Mouse (Mus musculus) thymus, postnatal 0 days (tissue): ENCODE data around the gene Gm10972. TPM values are rescaled to one million over a fixed set of nuclear protein-coding genes. Genes with fewer than 3 reads are reported as not detected.
"Not testable (repeated sequence)": the region's sequence is repeated elsewhere in the genome, so short reads cannot be mapped to it uniquely, and the experiment has no call there.

Experiments used
- DNase-seq: peaks from one replicate; pipeline ENCODE4 v3.0.0-alpha.2; 2015; ENCODE audit warnings: low spot score
- polyA plus RNA-seq: library from polyadenylated mRNA; unstranded; fragments of >200 nt; fragmentation: Nextera tagmentation; extraction: Ambion mirVana; gene quantifications from 2 replicates; pipeline ENCODE4 v1.2.1, GENCODE M21; 2015

The Gm10972 gene
- not detected in 2 replicates for polyA plus RNA-seq

DNA sequence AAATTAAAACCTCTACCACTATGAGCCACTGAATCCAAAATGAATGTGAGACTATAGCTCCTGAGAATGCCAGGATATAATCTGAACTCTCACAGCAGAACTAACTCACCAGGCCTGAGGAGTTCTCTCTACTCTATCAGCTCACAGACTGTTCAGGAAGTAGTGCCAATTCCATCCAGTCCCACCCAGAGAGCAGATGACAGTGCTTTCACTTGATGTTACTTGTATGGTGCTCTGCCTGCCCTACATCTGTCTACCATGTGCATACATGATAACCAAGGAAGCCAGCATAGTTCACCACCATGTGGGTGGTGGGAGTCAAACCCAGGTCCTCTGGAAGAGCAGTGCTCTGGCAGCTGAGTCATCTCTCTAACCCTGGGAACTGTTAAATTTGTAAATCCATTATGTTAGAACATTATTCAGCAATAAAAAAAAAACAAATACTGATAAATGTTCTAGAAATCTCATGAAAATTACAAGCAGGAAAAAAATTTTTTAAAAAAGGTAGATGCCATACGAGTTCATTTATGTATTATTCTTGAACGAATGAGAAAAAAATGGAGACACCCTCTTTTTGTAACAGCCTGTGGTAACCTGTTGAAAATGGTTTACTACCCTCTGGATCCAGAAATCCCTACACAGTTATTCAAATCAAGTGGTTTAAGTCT is at the start of gene Gm10972:
Gene Gm10972, plus strand, starts transcription at position 618 of the 668 bp plus-strand sequence.
- not testable (repeated sequence) for DNase-seq

DNA sequence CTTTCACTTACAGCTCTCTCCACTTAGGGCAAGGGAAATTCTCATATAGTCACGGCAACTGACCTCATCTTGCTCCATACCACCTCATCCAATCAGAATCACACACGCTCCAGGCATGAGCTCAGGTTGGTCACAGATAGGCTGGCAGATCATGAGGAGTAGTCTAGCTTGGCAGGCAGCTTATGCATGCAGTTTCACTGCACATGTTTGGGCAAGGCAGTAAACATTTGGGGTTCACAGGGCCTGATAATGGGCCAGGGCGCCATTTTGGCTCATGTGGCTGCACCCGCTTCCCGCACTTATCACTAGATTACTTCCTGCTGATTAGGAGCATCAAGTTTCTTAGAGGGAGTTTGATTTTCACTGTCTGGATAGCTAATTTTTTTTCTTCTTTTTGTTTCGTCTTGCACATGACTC is 47.0 kb upstream of the Gm10972 start:
- no peak for DNase-seq

DNA sequence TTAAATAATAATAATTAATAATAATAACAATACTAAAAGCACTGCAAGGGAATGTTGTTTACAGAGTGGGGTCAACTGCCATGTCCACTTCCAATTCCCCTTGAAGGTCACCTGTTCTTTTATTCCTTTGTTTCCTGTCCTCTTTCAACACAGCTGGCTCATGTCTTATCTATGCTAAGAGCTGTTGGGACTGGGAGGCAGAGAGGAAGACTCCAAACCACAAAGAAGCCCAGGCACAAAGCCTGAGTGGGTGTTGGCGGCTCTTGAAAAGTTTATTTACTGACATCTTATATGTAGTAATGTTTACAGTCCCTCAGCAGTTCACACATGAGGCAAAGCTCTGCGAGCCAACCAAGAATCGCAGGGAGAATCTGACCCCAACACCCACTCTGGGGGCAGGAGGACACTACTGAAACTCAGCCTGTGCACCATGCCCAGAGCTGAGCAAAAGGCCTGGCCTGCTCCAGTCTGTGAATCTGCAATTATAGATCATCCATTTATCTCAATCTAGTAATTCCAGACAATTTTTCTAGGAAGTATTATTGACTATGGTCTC is 45.6 kb upstream of the Gm10972 start:
- DNase-seq, result no peak

DNA sequence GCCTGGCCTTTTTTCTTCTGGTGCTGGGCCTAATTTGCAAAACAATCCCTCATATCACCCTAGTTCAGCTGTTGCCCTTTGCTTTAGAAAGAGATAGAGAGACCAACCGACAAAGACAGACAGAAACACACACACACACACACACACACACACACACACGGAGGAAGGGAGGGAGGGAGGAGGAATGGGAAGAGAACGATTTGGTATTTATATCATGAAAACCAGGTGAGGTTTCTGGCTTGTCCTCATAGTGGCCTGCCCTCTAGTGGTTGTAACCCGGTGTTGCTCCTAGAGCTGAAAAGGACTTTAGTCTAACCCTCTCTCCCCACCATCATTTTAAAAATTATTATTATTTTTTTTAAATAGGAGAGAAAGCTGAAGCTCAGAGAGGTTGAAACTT is 41.0 kb upstream of the Gm10972 start:
- peak; percentile 49 for DNase-seq

DNA sequence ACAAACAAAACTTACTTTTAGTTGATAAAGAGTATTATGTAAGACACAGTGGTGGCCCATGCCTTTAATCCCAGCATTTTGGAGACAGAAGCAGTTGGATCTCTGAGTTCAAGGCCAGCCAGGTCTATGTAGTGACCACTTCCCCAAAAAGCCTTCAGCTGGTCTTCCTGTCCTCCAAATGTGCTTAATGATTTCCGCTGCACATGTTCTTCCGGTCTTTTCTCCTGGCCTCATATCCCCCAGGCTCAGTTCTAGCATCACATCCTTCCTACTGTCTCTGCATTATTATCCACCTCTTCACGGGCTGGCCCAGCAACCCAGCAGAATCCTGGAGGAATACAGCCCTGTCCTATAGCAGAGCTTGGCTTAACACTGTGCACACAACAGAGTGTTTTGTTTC is 33.3 kb upstream of the Gm10972 start:
- DNase-seq, result no peak

DNA sequence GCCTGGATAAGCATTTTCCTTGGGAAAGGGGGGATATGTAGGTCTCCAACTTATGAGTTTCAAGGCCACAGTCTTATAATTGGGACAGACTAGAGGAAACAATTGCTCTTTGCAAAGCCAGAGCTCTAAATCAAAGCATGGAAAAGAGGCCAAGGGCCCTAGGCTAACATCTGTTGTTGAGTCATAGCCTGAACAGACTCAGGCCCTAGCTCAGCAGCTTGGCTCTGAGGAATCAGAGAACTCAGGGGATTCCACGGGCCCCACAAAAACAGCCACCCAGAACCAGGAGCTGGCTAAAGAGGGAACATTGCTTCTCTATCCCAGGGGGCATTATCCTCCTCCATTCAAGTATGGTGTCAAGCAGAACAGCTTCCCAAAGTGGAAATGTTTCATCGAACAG is 32.3 kb upstream of the Gm10972 start:
- no peak for DNase-seq

DNA sequence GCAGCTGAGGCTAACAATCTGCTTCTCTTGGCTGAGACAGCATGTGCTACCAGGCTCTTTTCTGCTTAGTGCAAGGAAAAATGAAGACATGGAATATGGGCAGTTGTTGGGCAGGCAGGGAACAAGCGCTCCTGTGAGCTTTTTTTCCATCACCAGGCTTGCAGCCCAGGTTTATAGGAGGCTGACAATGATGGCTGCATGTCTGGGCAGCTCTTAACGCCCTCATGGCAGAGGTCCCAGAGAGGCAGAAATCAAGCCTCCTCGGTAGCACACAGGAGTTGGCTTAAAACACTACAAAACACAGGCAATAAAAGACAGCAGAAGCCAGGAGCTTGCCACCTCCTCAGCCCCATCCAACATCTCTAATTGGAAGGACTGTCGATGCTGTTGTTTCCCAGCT is 31.6 kb upstream of the Gm10972 start:
- DNase-seq, result no peak

DNA sequence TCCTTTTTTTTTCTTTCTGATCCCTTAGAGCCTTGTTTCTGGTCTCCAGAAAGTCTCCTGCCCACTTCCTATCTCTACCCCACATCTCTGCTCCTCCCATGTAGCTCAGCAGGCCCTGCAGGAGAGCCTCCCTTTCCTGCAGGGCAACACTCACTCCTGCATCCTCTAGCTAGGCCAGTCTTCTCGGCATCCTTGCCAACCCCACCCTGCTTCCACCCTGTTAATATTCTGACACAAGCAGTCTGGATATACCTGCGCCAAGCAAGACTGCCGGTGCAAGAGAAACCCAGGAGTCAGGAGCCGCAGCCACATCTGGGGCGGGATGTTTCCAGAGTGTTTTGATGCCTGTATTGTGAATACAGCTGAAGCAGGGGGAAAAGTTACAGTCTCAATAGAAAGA is 31.1 kb upstream of the Gm10972 start:
- DNase-seq, result no peak

DNA sequence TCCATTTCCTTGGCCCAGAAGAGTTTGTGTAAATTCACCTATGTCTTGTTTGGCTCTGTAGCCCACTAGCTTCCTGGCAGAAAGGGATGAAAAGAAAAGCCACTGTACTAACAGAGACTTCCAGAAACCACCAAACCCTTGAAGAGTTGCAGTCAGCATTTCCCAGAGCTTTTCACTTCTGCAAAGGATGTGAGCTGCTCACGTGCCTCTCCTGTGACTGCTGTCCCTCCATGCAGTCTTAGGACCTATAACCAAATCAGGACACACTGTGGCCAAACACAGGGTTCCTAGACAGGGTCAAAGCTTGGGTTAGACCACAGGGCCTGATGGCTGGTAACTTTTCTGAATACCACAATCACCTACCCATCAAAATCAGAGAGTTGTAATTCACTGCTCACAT is 30.6 kb upstream of the Gm10972 start:
- no peak for DNase-seq

DNA sequence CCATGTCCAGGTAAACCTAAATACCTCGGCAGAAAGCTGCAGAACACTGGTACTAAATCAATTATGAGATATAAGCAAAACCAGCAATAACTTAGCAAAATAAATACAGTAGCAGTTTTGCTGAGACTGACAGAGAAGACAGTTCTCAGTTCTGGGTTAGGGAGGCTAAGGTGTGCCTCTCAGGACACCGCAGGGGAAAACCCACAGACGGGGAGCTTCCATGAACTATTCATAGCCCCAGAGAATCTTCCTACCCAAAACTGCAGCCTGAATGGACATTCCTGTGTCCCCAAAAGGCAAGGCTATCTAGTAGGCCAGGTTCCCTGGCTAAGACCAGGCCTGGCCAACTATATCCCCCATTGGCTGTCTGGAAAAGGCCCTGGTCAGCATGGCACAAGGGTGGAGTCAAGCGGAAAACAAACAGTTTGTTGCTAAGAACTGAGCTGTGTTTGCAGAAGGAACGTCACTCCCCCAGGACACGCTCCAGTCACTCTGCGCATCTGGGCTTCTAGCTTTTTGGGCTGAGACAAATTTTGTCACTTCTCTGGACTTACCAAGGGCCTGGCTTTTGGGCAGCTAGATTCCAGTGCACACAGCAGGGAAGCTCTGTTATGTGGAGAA is 29.5 kb upstream of the Gm10972 start:
- no peak for DNase-seq

DNA sequence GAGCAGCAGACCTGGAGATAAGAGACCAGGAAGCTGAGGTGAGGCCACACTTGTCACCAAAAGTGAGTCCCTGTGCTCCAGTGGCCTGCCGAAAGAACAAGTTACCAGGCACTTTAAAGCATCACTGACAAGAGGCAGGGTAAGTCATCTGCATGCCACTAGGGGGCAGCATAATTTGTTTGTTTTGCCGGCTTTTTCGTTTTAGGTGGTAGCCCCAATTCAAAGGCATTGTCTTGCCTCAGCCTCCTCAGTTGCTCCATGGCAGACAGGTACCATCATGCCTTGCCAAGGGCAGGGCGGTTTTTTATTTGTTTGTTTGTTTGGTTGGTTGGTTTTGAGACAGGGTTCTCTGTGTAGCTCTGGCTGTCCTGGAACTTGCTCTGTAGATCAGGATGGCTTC is 26.2 kb upstream of the Gm10972 start:
- peak; percentile 55 for DNase-seq

DNA sequence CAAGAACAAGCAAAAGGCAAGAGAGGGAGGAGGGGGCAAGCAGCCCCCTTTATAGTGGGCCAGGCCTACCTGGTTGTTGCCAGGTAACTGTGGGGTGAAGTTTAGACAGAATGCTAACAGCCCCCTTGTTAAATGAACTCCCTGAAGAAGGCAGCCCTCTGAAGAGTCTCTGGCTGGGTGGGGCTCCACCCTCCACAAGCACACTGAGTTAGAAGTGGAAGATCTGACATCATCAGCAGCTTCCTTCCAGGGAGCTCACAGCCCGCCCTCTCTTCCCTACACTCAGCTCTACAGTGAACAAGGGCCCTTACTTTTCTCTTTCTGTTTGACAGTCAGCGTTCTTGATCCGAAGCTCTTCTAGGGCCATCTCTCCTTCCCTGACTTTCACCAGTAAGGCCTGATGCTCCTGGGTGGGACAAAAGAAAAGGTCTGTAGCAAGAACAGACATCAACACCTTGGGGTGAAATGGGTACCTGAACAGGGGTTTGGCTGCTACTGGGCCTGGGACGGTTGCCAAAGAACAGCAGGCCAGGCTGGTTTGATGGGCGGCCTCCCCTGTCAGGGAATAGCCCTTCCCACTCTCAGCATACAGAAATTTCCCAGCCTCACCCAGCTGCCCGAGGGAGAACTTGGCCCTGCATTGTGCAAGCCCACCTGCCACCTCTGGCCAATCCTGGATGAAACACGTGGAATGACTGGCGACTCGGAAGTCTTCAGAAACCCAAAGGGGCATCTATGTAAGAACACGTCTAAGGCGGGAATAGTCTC is 21.0 kb upstream of the Gm10972 start:
- DNase-seq, result no peak

DNA sequence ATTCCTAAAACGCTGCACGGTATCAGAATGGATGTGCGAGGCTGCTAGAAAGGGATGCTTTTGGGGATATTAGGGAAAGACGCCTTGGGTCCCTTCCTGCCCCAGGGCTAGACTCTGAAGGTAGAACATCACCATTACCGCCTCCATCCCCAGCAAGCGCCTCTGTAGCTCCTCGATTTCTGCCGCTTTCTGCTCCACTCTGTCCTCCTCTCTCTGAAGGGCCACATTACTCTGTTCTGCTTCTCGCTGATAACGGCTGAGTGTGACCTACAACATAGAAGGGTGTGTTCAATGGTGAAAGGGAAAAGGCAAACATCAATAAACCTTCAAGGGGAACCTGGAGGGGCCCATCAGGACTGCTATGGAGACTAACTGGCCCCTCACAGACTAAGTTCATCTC is 20.4 kb upstream of the Gm10972 start:
- no peak for DNase-seq

DNA sequence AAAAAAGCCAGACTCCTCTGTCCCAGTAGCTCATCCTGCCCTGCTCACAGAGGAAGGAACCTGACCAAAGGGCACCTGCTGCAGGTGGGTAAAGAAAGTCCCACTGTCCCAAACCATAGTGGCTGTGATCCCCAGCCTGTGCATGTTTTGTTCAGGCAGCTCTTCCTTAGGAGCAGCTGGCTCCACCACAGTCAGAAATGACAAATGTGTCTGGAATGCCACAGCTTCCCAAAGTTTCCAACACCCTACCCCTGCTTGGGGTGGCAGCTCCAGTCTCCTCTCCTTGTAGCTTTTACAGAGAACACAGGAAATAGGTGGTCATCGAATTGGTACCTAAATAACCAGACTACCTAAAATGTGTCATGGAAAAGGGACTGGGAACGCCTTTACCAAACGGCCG is 18.6 kb upstream of the Gm10972 start:
- DNase-seq, result no peak

DNA sequence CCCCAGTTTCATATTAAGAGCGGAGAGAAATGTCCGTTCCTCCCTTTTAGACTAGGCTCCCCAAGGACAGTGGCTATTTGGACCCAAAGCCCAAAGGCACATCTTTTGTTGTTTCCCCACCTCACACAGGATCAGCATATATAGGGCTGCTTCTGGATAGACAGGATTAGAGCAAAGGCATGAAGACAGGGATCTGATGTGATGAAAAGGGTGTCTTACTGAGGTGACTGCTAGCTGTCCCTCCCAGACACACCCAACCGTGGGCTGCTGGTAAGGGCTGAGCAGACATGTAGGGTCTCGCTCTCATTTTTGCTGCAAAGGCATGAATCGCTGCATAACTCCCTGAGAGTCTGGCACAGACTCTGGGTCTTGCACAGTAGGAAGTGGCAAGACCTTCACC is 14.2 kb upstream of the Gm10972 start:
- DNase-seq, result no peak

DNA sequence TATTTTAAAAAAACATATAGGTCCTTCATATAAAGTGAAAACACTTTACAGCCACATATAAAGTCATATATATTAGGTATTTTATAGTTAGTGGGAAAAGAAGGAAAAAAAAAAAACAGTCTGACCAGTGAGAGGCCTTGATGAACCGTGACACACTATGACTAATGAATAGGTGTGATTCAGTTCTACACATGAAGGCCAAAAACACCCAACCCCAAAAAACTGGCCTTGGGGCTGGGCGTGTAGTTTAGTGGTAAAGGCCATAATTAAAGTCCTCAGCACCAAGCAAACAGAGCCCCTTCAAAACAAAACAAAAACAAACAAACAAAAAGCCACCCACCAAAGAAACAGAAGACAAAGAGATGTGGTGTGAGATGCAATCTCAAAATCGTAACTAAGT is 13.0 kb upstream of the Gm10972 start:
- DNase-seq, result no peak

DNA sequence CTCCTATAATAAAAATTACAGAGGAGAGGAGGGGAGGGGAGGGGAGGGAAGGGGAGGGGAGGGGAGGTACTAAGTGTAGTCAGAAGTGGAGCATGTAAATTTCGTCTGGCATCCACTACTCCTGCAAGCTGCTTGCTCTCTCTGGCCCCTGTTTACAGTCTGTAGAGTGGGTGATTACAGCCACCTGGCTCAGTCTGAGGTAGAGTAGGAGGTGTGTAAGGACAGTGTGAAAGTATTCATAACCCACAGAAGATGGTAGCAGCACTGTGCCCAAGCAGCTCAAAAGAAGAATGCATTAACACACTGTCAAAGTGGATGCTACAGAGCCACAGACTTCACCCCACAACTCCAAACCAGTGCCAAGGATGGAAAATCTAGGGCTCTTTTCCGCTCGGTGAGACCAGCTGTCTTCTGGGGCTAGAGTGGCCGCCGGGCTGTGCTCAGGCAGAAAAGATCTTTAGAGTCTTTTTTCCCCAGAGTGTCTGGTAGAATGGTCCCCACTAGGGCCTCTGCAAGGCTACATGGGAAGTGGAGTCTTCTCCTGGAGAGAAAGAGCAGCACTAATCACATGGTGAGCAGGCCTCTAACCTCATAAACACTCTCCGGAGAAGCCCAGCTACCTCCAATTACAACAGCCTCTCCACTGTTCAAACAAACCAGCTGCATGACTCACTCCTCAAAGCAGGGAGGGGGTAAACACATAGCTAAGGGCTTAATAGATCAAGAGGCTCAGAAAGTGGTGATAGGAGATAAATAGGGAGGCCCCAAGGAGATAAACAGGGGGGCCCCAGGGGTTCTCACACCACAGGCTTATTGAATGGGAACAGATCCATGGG is 6.1 kb downstream of the Gm10972 start:
- DNase-seq, result no peak

DNA sequence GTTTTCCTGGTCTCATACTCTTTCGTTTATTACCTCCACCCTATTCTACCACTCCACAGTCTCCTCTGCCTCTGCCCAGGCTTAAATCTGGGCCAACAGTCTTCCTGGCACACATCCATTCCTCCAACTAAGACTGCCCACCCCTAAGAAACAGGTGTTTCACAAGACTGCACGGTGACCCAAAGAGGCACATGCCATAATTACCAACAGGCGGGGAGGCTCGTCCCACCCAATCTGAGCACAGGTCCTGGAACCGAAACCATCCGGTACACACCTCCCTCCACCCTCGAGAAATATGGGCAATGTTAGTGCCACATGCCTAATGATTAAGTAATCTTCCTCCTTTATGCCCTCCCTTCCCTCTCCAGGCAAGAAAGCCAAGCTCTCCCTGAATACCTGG is 7.5 kb downstream of the Gm10972 start:
- no peak for DNase-seq

DNA sequence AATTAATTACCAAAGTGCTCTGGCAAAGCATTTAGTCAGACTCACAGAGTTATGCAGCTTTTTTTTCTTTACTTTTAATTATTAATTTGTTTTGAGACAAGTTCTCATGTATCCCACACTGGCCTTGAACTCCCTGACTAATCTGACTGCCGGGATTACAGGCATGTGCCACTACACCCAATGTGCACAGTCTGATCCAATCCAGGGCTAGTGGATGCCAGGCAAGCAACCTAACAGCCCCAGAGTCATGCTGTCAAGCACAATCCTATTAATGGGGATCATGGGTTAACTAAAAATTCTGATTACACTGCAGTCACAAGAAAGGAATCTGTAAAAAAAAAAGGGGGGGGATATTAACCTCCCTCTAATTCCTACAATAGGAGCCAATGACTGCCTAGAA is 11.1 kb downstream of the Gm10972 start:
- not testable (repeated sequence) for DNase-seq

DNA sequence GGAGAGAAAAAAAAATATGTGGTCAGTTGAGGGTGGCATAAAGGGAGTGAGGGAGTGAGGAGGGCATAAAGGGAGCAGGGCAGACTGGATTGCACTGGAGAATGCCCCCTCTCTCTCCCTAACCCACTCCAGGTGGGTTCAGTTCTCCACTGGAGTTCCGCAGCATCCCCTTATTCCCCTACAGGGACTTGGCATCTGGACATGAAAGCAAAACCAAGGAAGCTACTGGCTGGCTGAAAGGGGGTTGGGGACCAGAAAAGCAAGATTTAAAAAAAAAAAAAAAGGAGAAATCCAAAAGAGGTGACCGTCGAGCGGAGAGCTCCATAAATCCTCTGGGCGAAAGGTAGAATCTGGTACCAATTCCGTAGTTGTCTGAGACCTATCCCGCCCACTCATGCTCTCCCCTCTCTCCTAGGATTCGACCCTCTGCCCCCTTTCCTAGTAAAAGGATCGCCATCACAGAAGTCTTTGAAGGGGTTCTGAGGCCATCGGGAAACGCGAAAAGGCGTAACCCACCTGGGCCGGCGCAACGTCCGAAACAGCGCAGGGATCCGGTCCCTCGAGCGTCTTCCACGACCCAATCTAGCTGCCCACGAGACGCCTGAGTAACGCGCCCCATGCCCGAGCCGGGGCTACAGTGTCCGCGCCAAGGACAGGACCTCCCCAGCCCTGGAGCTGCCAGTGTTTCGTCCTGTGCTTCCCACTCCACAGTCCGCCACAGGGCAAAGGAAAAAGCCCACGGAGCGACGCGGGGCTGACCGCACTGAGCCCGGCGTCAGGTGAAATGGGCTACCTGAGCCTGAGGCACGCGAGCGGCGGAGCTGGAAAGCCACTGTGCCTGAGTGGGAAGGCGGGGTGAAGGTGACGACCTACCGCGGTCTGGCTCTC is 15.2 kb downstream of the Gm10972 start:
- DNase-seq, result peak; percentile 5
